Mouse (Mus musculus) cerebellum, postnatal 36 days (tissue): Measurements from ENCODE around the gene Lyl1.

ENCODE experiments used
- DNase-seq, 2 experiments: peaks; one replicate each; pipeline ENCODE4 v3.0.0; 2021 to 2022; ENCODE audit warnings: mixed read lengths in 2 of 2

Lyl1 gene

GRCm38 (mm10) chr8:84722850-84723570 lies 21.8 kb downstream of the Lyl1 start, which contains the start of gene G430095P16Rik:
Gene G430095P16Rik (plus strand): TSS chr8:84723007.
- peak; percentile 60 to 64 for DNase-seq

- no peak for DNase-seq
These were observed 22.3 kb downstream of the Lyl1 start for GRCm38 (mm10) chr8:84723571-84723900.

- DNase-seq, result no peak
These were observed 23.4 kb downstream of the Lyl1 start for GRCm38 (mm10) chr8:84724683-84725082.

GRCm38 (mm10) chr8:84725246-84725940 lies 24.1 kb downstream of the Lyl1 start:
- no peak for DNase-seq

DNA sequence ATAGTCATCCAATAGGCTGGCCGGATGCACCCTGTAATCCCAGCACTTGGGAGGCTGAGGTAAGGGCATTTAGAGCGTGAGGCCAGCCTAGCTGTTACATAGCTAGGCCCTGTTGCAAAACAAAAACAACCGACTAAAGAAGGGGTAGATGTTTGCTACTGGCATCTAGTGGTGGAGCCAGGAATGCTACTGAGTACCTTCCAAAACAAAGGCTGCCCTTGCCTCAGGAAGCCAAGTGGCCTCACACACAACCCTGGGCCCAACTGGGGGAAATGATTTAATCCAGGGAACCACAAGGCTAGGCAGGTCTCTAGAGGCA lies 24.6 kb downstream of the Lyl1 start:
- peak in 1 of 2 experiments; percentile 54 for DNase-seq

DNA sequence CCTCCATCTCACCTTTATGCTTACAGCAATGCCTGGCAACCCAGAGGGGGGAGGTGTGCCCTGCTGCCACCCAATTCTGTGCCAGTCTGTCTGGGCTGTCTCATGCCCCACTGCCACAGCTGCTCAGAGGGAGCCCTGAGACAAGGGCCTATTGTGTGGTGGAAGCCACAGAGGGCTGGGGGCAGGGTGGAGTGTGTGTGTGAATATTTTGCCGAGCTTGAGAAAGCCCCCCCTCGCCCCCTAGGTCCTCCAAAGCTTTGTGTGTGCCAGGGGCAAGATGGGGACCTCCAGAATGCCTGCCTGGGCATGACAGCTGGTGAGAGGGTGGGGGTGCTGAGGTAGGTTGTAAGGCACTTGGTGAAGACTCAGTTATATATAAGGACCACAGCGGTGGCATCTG lies 27.2 kb downstream of the Lyl1 start:
- DNase-seq, result no peak

- DNase-seq, result peak; percentile 70 to 73
These were observed 28.7 kb downstream of the Lyl1 start for GRCm38 (mm10) chr8:84729921-84730362.

DNA sequence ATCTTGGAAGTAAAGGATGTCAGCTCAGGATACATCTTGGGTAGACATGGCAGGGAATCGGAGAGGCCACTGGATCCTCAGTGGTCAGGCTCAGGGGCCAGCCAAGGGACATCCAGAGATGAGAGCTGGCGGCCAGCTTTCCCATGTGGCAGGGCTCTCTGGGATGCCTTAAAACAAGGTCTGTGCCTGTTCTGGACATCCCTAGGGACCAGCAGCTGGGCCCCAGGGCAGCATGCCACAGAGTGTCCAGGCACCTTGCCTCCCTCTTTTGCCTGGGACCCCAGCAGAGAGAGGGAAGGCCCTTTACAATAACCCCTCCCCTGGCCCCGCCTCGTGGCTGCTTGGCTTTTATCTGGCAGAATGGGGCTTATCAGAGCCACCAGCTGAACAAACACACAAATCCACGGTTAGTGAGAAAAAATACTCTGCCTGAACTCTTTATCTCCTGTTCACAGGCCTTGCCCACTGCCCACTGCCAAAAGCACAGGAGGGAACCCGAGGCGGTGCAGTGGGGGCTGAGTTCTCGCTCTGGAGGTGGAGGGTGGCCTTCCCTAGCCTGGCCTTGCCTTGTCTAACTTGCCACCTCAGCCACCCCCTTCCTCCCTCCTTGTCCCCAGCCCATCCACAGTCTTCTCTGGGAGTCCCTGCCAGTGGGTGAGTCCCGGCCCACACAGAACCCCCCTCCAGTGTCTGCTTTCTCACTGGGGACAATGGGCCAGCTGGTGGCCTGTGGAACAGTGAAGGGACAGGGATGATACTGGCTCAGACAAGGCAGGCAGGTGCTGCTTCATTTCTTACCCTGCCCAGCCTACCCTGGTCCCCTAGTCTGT lies 29.5 kb downstream of the Lyl1 start:
- peak in 1 of 2 experiments; percentile 41 for DNase-seq

DNA sequence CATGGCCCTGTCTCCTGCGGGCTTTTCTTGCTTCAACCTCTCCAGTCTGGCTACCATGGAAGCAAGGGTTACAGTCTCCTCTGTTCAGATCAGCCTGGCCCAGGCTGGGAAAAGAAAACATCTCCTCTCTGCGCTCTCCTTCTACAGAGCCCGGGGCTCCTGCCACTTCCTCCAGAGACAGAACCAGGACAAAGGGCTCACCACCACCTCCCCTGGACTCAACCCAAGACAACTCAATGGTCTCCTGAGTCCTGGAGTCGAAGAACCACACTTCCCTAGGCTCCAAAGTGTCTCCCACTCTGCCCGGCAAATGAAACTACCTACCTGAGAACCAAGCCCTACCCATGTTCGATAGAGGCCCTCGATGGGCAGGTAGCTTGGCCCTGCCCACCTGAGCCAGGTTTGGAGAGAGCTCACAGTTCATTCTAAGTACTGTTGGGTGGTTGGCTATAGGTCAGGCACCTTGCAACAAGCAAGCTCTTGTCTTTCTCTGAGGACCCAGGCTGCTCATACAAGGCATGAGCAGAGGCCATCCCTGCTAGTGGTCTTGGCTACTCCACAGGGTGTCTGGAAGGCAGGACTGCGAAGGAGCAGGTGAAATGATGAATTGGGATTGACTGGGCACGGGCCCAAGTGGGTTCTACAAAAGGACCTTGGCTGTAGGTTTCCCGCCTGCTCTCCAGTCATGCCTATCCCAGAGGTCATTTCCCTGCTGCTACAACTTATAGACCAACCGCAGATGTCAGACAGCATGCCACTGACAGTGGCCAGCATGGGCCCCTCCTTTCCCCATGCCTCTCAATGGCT lies 30.3 kb downstream of the Lyl1 start:
- peak in 1 of 2 experiments; percentile 45 for DNase-seq

GRCm38 (mm10) chr8:84732545-84732944 lies 31.3 kb downstream of the Lyl1 start:
- DNase-seq, result no peak

DNA sequence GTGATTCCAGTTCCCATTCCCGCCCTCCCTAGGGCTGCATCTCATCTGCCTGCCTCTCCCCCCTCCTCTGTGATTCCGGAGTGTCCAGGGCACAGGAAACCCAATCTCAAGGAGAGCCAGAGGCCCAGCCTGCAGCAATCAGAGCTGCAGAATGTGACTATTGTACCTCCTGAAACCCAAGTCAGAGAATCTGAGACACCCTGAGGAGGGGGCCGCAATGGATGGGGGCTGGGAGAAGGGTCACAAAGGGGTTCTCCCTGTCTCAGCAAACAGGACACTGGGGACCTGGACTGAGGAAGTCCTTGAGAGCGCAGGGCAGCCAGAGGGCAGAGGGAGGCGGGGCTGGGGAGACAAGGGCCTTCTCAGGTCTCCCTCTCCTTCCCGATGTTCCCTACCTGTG lies 31.7 kb downstream of the Lyl1 start:
- DNase-seq, result no peak

GRCm38 (mm10) chr8:84733959-84734358 lies 32.7 kb downstream of the Lyl1 start:
- DNase-seq, result no peak

- no peak for DNase-seq
These were observed 33.4 kb downstream of the Lyl1 start for GRCm38 (mm10) chr8:84734680-84735079.

- DNase-seq, result no peak
These were observed 34.3 kb downstream of the Lyl1 start for GRCm38 (mm10) chr8:84735597-84735996.

- DNase-seq, result no peak
These were observed 35.3 kb downstream of the Lyl1 start for GRCm38 (mm10) chr8:84736521-84736920.

DNA sequence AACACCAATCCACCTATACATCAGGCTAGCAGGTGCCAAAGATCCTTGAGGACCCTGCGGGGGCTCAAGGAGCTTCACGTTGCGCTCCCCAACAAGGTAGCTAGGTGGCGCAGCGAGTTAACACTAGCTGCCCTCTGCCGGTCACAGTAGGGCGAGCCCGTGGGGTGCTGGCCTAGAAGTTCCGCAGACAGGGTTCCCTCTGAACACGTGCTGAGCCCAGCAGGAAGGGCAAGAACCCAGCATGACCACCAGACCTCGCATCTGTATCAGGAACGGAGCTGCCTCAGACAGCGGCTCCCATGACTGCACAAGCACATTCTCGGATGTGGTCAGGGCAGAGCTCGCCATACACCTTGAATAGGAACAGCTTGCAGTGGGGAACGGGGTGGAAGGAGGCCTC lies 36.4 kb downstream of the Lyl1 start:
- peak; percentile 83 to 86 for DNase-seq

DNA sequence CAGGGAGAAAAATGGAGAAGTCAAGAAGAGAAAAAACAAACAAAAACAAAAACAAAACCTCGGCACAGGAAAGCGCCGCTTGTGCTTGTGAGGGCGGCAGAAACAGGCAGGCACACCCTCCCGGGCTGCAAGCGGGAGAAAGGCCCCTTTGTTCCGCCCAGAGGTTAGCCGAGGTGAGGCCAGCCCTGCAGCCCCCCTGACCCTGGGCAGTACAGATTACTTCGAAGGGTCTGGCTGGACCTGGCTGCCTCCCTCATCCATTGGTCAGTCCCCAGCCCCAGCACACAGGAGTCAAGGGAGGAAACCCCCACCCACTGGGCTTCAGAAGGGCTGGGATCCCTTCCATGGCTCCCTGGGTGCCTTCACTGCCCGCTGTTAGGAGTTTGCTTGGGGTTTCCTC lies 37.0 kb downstream of the Lyl1 start:
- no peak for DNase-seq

GRCm38 (mm10) chr8:84738715-84739400 lies 37.6 kb downstream of the Lyl1 start:
- DNase-seq, result peak in 1 of 2 experiments; percentile 46

- no peak for DNase-seq
These were observed 38.1 kb downstream of the Lyl1 start for GRCm38 (mm10) chr8:84739401-84739742.

DNA sequence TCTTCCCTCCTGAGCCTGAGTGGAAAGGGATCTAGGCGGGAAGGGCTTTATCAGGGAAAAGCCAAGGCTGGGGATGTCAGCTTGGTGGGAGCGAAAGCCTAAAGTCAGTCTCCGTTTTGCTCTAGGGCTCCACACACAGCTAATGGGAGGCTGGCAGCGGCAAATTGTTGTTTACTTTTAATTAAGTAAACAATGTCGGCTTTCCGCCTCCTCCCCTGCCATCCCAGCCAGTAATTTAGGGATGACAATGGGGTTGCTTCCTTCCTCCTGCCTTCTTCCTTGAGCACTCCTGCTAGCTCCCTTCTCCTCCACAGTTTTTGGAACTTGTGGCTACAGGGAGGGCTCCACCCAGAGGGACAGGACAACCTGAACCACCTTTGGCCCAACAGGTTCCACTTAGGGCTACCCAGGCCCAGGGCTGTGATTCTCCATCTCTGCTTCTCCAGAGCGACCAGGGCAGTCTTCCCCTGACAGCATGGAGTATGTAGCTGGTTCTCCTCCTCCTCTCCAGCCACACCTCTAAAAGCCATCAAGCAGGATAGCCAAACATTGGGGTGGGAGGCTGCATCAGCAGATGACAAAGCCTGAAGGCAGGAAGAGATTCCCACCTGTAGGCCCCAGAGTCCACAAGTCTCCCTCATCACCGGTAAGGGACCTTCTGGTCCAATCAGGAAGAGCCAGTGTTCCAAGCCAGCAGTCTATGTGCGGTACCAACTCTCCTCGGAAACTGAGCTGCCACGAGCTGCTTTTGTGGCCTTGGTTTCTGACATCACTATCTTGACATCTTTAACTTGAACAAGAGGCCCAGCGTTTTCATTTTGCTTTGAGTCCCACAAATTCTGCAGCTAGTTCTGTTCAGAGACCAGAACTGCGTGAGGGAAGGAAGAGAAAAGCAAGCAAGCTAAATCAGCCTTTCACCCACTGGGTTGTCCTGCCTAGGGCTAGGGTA lies 39.9 kb downstream of the Lyl1 start:
- DNase-seq, result no peak
